Mouse (Mus musculus) stomach, postnatal 0 days (tissue): ENCODE results near the gene Rhox11.
"Not testable (repeated sequence)": the region's sequence is repeated elsewhere in the genome, so short reads cannot be mapped to it uniquely, and the experiment has no call there.

Experiments
- CTCF ChIP-seq: IDR thresholded peaks from 2 replicates; pipeline ENCODE4 v1.5.1; 2016; ENCODE audit warnings: antibody characterized with exemption, low read depth, mild to moderate bottlenecking, moderate library complexity
- EP300 ChIP-seq: optimal IDR thresholded peaks from 2 replicates; pipeline ENCODE3; 2016; ENCODE audit warnings: antibody characterized with exemption

DNA sequence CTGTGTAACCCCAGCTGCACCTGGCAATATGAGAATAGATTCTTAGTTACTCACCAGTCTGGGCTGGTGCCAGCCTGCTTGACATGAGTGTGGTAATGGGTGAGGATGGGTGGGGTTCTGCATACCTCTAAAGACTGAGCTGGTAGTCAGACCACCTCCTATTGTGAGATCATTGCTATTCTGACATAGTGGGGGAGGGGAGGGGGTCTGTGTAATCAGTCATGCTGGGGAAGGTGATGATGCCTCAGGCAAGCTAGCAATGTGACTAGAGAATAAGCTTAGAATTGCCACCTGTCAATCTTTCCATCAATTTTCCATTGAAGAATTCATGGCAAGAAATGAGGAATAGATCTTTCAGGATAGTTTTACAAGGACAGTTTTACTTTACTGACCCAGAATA is 41.9 kb downstream of the Rhox11 start, which contains the start of gene Btg1-ps2:
- not testable (repeated sequence) for TF ChIP-seq CTCF, EP300
